In genomic region chr1:89739775-89740099, GRCm38 (mm10) we compare ENCODE assay signal across 29 mouse cellular contexts.
DNase-seq lines count a peak whose midpoint lies in the region; ATAC-seq and TF ChIP-seq lines count a peak whose summit lies in the region.
"Had no signal": no experiment of that assay in that cellular context is flagged by ENCODE, and none has a peak within 500 bp of the region (broad histone marks: within the 10 kb centered on the region; RNA-seq: fewer than 3 reads in every experiment).

No protein-coding gene starts in this region.

- no peaks in the 10 kb centered on the region for H3K9me3 ChIP-seq in hindbrain, embryonic 10.5 days
- H3K9me3 ChIP-seq in hindbrain, embryonic 16.5 days (ENCODE audit: control insufficient read depth, low read length): no peaks in the 10 kb centered on the region
- no peaks in the 10 kb centered on the region for H3K9me3 ChIP-seq in forebrain, embryonic 13.5 days (replicated peaks)
- H3K9me3 ChIP-seq in forebrain, postnatal 0 days (ENCODE audit: low read length): no peaks in the 10 kb centered on the region
- no peaks in the 10 kb centered on the region for H3K9me3 ChIP-seq in midbrain, embryonic 15.5 days
- H3K9me3 ChIP-seq: embryonic facial prominence, embryonic 10.5 days; embryonic facial prominence, embryonic 15.5 days; heart, embryonic 13.5 days; hindbrain, embryonic 15.5 days; intestine, embryonic 15.5 days; limb, embryonic 15.5 days; liver, embryonic 13.5 days; neural tube, embryonic 15.5 days; stomach, embryonic 15.5 days had no signal

- peaks cover 8% of the 10 kb centered on the region; the same call in 1 of the 2 replicates for H3K27me3 ChIP-seq in hindbrain, embryonic 10.5 days (ENCODE audit: insufficient read depth, poor library complexity, severe bottlenecking)
- H3K27me3 ChIP-seq in hindbrain, embryonic 16.5 days (replicated peaks; ENCODE audit: control insufficient read depth, insufficient read depth, low read length): no peaks in the 10 kb centered on the region
- peaks cover 79% of the 10 kb centered on the region for H3K27me3 ChIP-seq in forebrain, embryonic 13.5 days
- H3K27me3 ChIP-seq in forebrain, postnatal 0 days (ENCODE audit: insufficient read depth, low read length): peaks cover 7% of the 10 kb centered on the region; the same call in 1 of the 2 replicates
- H3K27me3 ChIP-seq in midbrain, embryonic 15.5 days (replicated peaks): peaks cover 5% of the 10 kb centered on the region; the same call in 1 of the 2 replicates
- H3K27me3 ChIP-seq: embryonic facial prominence, embryonic 15.5 days; heart, embryonic 13.5 days; intestine, embryonic 15.5 days; limb, embryonic 15.5 days; liver, embryonic 13.5 days; megakaryocyte, embryonic 14.5 days; Patski; stomach, embryonic 15.5 days had no signal

- H3K9ac ChIP-seq in hindbrain, embryonic 16.5 days (ENCODE audit: low read depth, low read length): no peak overlapping the region
- no peak overlapping the region for H3K9ac ChIP-seq in forebrain, embryonic 13.5 days
- no peak overlapping the region for H3K9ac ChIP-seq in forebrain, postnatal 0 days
- no peak overlapping the region for H3K9ac ChIP-seq in midbrain, embryonic 15.5 days
- H3K9ac ChIP-seq: embryonic facial prominence, embryonic 15.5 days; heart, embryonic 13.5 days; hindbrain, embryonic 15.5 days; intestine, embryonic 15.5 days; limb, embryonic 15.5 days; liver, embryonic 13.5 days; neural tube, embryonic 15.5 days; stomach, embryonic 15.5 days had no signal

- DNase-seq in hindbrain, embryonic 10.5 days (ENCODE audit: low spot score): no peak
- DNase-seq in forebrain, postnatal 0 days: no peak
- DNase-seq in embryo, embryonic 9.5 days (ENCODE audit: extremely low spot score): no peak
- no peak for DNase-seq in cerebellum, postnatal 4 days (ENCODE audit: low spot score in 2 of 2)
- DNase-seq: adrenal gland, postnatal 14 days; cerebellum, adult 18-20 months; cerebellum, postnatal 10 days; gastrocnemius, adult 2 months; heart, postnatal 10 days; kidney, adult 2 months; kidney, postnatal 36 days; liver, embryonic 13.5 days; lung, adult 18-20 months; lung, postnatal 4 days; right cerebral cortex, postnatal 25 days had no signal

- TF ChIP-seq CTCF in forebrain, postnatal 0 days (IDR thresholded peaks at IDR 0.05; ENCODE audit: low read depth): no peak

- peaks cover 18% of the 10 kb centered on the region for H3K4me1 ChIP-seq in hindbrain, embryonic 10.5 days (replicated peaks)
- peaks cover 14% of the 10 kb centered on the region for H3K4me1 ChIP-seq in hindbrain, embryonic 16.5 days (ENCODE audit: control insufficient read depth, insufficient read depth, low read depth, low read length)
- H3K4me1 ChIP-seq in forebrain, embryonic 13.5 days: peaks cover 25% of the 10 kb centered on the region
- 0 out of 2 replicates have a peak, but pooled peaks cover 4% of the 10 kb centered on the region for H3K4me1 ChIP-seq in forebrain, postnatal 0 days (ENCODE audit: insufficient read depth)
- H3K4me1 ChIP-seq in midbrain, embryonic 15.5 days: peaks cover 24% of the 10 kb centered on the region
- H3K4me1 ChIP-seq: embryonic facial prominence, embryonic 15.5 days; intestine, embryonic 15.5 days; liver, embryonic 13.5 days; stomach, embryonic 15.5 days had no signal

- H3K27ac ChIP-seq in hindbrain, embryonic 10.5 days: 0 out of 2 replicates have a peak overlapping the region, but pooled peaks have one; percentile 30
- H3K27ac ChIP-seq in hindbrain, embryonic 16.5 days (ENCODE audit: low read depth, low read length): no peak overlapping the region
- peak overlapping the region; percentile 58; the same call in 1 of the 2 replicates for H3K27ac ChIP-seq in forebrain, embryonic 13.5 days
- H3K27ac ChIP-seq in forebrain, postnatal 0 days (ENCODE audit: low read depth, low read length): no peak overlapping the region
- peak overlapping the region; percentile 43; the same call in 1 of the 2 replicates for H3K27ac ChIP-seq in midbrain, embryonic 15.5 days
- H3K27ac ChIP-seq: embryonic facial prominence, embryonic 10.5 days; embryonic facial prominence, embryonic 15.5 days; gastrocnemius, adult 2 months; heart, embryonic 13.5 days; intestine, embryonic 15.5 days; limb, embryonic 15.5 days; liver, embryonic 13.5 days; neural tube, embryonic 15.5 days; stomach, embryonic 15.5 days had no signal

- H3K4me3 ChIP-seq in hindbrain, embryonic 10.5 days: no peak overlapping the region
- no peak overlapping the region for H3K4me3 ChIP-seq in hindbrain, embryonic 16.5 days (ENCODE audit: low read length)
- no peak overlapping the region for H3K4me3 ChIP-seq in forebrain, embryonic 13.5 days
- H3K4me3 ChIP-seq in forebrain, postnatal 0 days (ENCODE audit: low read depth, low read length): no peak overlapping the region
- H3K4me3 ChIP-seq in midbrain, embryonic 15.5 days: no peak overlapping the region
- H3K4me3 ChIP-seq: embryonic facial prominence, embryonic 10.5 days; embryonic facial prominence, embryonic 15.5 days; gastrocnemius, adult 2 months; heart, embryonic 13.5 days; hindbrain, embryonic 15.5 days; intestine, embryonic 15.5 days; limb, embryonic 15.5 days; liver, embryonic 13.5 days; megakaryocyte, embryonic 14.5 days; neural tube, embryonic 15.5 days; stomach, embryonic 15.5 days had no signal

- no peak overlapping the region for H3K4me2 ChIP-seq in hindbrain, embryonic 16.5 days (ENCODE audit: low read length)
- peak overlapping the region; percentile 25; the same call in 1 of the 2 replicates for H3K4me2 ChIP-seq in forebrain, embryonic 13.5 days
- no peak overlapping the region for H3K4me2 ChIP-seq in forebrain, postnatal 0 days (ENCODE audit: low read depth)
- H3K4me2 ChIP-seq in midbrain, embryonic 15.5 days: 0 out of 2 replicates have a peak overlapping the region, but pooled peaks have one; percentile 4
- H3K4me2 ChIP-seq: embryonic facial prominence, embryonic 15.5 days; heart, embryonic 13.5 days; hindbrain, embryonic 15.5 days; intestine, embryonic 15.5 days; limb, embryonic 15.5 days; liver, embryonic 13.5 days; neural tube, embryonic 15.5 days; stomach, embryonic 15.5 days had no signal

- H3K36me3 ChIP-seq in hindbrain, embryonic 10.5 days: peaks cover 40% of the 10 kb centered on the region
- peaks cover 10% of the 10 kb centered on the region for H3K36me3 ChIP-seq in hindbrain, embryonic 16.5 days (ENCODE audit: control insufficient read depth, insufficient read depth, low read length)
- H3K36me3 ChIP-seq in forebrain, embryonic 13.5 days (ENCODE audit: poor library complexity, severe bottlenecking): peaks cover 13% of the 10 kb centered on the region
- peaks cover 20% of the 10 kb centered on the region for H3K36me3 ChIP-seq in forebrain, postnatal 0 days (ENCODE audit: insufficient read depth)
- H3K36me3 ChIP-seq in midbrain, embryonic 15.5 days (replicated peaks): no peaks in the 10 kb centered on the region
- H3K36me3 ChIP-seq: intestine, embryonic 15.5 days; liver, embryonic 13.5 days had no signal

- 24% methylated on average over 3 of the region's 3 CpGs for WGBS in hindbrain, embryonic 10.5 days
- WGBS in hindbrain, embryonic 16.5 days: 16% methylated on average over 3 of the region's 3 CpGs
- WGBS in forebrain, embryonic 13.5 days: 7% methylated on average over 3 of the region's 3 CpGs
- WGBS in forebrain, postnatal 0 days: 9% methylated on average over 3 of the region's 3 CpGs
- 5% methylated on average over 3 of the region's 3 CpGs for WGBS in midbrain, embryonic 15.5 days

- no peak; the same call in 1 of the 2 replicates for ATAC-seq in hindbrain, embryonic 16.5 days
- peak; percentile 65 for ATAC-seq in forebrain, embryonic 13.5 days
- peak; percentile 34; the same call in 1 of the 2 replicates for ATAC-seq in forebrain, postnatal 0 days
- peak; percentile 67 for ATAC-seq in midbrain, embryonic 15.5 days (replicated peaks)
- ATAC-seq: intestine, embryonic 15.5 days; lung, postnatal 0 days; Patski had no signal

Comparison
In these comparisons a context has a peak if more than half of its experiments do, and no peak if none do; other contexts are left out.
1. H3K27ac ChIP-seq: peak in hindbrain, embryonic 10.5 days (single experiment), forebrain, embryonic 13.5 days (single experiment) and midbrain, embryonic 15.5 days (single experiment); none in hindbrain, embryonic 16.5 days (single experiment) and forebrain, postnatal 0 days (single experiment).
2. H3K4me2 ChIP-seq: peak in forebrain, embryonic 13.5 days (single experiment) and midbrain, embryonic 15.5 days (single experiment); none in hindbrain, embryonic 16.5 days (single experiment) and forebrain, postnatal 0 days (single experiment).